Mouse (Mus musculus) left cerebral cortex, postnatal 10 days (tissue): ENCODE data around the gene Tom1l2. TPM values are rescaled to one million over a fixed set of nuclear protein-coding genes. Genes with fewer than 3 reads are reported as not detected.

Experiments
- DNase-seq, 2 experiments: peaks; one replicate each; pipeline ENCODE4 v3.0.0; 2021 to 2022; ENCODE audit warnings: low spot score in 2 of 2, mixed read lengths in 1 of 2; ENCODE audit errors: extremely low spot score in 1 of 2
- intact Hi-C: fragments of 180-260 bp; cut with DNase I; formaldehyde crosslinking; loops from one replicate; pipeline ENCODE4 v1.15.1; 2025
- total RNA-seq, 2 experiments: library from RNA; stranded (reverse); gene quantifications; 2 replicates each; pipeline ENCODE4 v1.2.3; 2021

The Tom1l2 gene
- total RNA-seq, 2 experiments from 2014 or later, result 132 to 133 TPM

DNA sequence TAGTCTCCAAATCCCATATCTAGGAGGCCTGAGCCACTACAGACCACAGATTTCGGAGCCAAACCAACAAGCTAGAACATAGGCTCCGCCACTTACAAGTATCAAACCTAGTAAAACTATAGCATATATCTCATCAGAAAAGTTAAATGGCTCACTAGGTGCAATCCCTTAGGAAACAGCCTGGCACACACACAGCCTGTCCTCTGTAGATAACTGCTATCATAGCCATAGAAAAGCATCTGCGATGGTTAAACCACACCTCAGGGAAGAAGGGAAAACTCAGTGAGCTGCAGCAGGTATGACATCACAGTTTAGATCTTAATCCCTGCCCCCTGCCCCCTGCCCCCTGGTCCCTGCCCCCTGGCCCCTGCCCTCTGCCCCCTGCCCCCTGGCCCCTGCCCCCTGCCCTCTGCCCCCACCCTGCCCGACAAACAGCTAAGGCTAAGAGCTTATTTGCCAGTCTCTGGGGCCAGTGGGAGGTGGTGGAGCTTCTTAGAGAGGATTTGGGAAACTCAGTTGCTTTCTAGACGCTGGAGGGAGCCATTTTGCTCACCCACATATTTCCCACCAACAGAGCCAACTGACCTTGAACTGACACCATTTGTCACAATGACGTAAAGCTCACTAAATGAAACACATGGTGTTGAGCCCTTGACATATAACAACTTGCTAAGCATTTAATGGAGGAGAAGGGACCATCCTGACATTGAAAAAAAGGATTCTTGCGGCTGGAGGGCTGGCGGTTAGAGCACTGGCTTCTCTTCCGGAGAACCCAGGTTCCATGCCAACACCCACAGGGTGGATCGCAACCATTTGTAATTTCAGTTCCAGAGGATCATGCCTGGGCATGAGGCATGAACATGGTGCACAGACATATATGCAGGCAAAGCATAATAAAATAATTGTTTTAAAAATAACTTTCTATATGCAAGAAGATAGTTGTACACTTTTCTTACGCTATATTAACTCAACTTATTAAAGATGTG, 72.0 kb downstream of the Tom1l2 start:
- DNase-seq, result no peak
- intact Hi-C loops, result no loop called here

DNA sequence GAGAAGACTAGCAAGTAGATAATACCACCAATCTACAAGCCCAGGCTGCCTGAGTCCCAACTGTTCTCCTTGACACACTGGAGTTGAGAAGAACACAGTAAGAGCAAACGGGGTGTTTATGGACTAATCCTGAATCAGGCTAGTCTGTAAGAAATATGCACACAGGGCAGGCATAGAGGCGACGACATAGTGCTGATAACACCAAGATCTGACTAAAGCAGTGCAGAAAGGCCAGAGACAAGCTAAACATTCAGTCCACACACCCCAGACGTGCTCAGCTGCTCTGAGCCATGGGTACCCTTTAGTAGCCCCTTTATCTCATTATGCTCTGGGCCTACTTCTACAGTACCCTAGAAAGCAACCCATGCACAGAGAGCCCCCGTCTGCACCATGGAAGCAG, 73.2 kb downstream of the Tom1l2 start:
- no peak for DNase-seq
- intact Hi-C loops, result no loop called here

DNA sequence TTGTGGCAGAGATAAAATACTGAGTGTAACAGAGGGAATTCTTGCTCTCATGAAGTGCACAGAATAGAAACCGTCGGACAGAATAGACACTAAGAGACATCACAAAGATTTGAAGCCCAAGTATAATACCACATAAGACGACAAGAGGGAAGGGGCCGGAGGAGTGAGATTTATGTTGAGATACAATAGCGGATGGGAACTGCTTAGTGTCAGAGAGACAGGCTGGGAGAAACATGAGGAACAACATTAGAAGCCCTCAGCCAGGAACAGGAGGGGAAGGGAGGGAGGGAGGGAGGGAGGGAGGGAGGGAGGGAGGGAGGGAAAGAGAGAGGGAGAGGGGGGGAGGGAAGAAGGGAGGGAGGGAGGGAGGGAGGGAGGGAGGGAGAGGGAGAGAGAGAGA, 74.9 kb downstream of the Tom1l2 start:
- no peak for DNase-seq
- intact Hi-C loops, result no loop called here

DNA sequence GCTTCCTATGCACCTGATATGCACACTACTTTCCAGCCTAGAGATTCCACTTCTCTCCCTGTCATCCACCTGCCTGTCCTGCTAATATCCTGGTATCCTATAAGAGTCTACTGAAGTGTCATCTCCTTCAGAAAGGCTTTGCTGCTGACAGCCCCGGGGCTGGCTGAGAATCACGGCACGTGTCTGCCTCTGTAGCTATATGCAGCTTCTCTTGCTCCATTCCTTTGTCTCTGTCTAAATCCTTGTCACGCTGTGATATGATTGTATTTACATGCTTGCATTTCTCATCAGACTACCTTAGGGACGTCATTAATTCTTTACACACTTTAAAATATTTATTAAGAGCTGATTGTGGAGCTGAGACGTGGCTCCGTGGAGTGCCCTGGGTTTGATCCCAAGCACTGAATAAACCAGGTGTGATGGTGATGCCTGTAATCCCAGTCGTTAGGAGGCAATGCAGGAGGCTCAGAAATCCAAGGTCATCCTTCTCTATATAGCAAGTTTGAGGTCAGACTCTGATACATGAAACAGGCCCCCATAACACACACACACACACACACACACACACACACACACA, 75.5 kb downstream of the Tom1l2 start:
- no peak for DNase-seq
- intact Hi-C loops, result no loop called here

DNA sequence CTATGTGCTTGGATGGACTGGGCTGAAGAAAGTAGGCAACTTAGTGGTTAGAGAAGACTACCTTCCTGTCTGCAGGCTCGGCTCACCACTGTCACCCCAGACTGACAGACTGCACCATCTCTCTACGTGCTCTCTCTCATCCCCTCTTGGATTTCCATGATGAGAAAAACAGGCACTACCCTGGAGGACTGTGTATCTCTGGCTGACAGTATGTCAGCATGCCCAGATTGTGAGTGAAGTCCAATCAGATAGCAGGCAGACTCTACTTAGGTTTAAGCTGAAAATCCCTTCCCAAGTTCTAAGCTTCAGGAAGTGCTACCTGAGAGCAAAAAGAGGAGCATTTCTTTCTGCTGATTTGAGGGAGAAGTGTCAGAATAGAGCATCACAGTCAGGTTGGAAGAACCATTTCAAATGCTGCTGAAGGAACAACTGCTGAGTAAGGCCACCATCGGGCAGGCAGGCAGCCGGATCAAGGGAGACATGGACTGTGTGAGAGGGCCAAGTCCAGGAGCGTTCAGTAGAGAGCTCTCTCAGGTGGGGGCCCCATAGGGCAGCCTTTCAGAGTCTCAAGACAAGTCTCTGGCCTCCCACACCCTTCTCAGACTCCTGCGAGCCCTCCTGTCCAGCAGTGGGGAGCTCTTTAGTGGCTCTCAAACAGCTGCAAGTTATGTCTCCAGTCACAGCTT, 76.2 kb downstream of the Tom1l2 start:
- no peak for DNase-seq
- intact Hi-C loops, result no loop called here

DNA sequence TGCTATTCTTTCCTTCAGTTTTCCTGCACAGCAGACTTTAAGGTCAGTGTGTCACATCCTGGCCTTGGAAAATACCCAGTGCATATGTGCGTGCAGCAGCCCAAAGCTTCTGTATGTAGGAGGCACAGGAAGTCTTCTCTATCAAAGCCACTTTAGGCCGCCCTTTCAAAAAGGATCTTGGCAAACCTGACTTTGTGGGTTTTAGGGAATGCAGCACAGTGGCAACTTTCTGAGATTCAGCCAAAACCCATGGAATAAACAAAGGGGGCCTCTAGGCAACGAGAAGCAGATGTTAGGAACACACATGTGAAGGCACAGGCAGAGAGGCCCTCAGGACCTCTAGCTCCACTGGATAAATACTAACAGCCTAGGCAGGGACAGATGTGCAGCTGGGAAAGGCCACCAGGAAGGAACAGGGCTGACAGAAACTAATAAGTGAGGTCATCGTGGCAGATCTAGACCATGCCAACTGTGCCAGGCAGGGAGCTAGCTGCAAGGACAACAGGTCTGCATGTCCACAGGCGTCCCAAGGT, 79.4 kb downstream of the Tom1l2 start:
- peak in 1 of 2 experiments; percentile 28 for DNase-seq
- intact Hi-C loops, result no loop called here

DNA sequence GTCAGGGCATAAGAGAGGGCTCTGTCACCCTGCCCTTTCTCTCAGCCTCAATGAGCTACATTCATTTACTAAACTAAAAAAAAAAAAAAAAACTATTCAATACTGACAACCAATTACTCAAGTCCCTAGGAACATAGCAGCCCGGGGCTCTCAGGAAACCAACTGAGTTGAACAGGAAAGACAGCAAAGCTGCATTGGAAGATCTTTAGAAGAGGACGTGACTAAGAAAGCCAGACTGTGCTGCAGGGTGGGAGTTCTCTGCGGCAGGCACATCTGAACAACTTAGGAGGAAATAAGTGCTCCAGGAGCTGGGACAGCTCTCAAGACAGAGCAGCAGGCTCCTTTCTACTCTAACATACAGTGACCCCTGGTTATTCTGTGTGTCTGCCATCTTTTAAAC, 84.1 kb downstream of the Tom1l2 start:
- intact Hi-C loops, result no loop called here
- no peak for DNase-seq

DNA sequence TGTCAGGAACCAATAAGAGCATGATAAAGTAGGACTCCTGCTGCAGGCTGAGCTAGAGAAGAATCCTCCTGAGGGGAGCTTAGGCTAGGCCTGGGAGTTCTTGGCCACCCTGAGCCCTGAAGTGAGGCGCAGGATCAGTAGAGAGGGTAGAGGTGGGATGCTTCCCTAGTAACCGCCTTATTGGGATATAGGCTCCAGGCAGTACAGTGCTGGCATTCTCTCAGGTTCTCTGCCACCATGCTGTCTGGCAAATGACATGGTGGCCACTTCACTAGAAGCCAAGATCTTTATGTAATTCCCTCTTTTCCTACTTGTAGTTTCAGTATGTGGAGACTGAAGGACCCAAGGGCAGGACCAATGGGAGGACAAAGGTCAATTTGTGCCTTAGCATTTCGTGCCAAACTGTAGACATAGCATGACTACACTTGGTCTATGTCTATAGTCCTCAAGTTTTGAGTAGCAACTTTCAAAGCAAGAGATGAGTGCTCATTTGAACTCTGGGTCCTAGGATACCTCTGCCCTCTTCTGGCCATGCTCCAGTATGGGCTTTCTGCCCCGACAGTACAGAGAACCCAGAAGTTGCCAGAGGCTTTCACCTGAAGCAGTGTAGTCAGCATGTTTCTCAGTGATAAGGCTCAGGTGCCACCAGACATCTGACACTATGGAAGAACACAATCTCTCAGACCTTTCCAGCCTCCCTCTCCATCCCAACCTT, 87.3 kb downstream of the Tom1l2 start:
- intact Hi-C loops, result no loop called here
- DNase-seq, result no peak

DNA sequence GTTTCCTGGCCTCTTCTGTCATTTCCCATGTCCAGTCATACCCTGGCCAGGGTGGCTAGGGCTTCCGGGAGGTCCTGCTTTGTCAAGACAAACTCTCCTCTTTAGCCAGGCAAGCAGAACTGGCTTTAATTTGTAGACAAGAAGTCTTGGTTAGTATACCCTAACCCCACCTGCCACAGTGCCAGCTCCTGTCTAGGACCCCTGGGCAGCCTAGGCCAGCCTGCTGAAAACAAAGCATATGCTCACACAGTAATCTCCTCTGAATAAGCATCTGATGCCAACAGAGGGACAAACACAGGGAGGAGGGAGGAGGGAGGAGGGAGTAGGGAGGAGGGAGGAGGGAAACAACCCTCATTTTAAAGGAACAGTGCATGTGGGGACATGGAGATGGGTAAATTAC, 88.1 kb downstream of the Tom1l2 start:
- DNase-seq, result no peak
- intact Hi-C loops, result no loop called here

DNA sequence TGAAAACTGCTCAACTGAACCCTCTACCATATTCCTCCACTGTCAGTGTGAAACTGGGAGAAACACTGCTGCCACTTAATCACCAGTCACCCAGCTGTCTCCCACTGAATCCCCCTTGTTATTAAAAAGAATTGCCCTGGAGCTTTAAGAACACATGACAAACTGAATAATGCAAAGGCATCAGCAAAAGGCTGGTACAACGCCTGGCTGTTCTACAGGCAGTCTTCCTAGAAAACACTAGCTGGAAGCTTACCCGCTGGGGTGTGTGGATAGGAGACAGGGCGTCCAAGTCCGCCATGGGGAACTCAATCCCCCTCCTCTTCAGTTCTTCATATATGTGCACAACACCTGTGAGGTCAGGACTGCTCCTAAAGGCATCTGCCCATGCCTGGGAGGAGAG, 90.3 kb downstream of the Tom1l2 start:
- intact Hi-C loops, result no loop called here
- no peak for DNase-seq

DNA sequence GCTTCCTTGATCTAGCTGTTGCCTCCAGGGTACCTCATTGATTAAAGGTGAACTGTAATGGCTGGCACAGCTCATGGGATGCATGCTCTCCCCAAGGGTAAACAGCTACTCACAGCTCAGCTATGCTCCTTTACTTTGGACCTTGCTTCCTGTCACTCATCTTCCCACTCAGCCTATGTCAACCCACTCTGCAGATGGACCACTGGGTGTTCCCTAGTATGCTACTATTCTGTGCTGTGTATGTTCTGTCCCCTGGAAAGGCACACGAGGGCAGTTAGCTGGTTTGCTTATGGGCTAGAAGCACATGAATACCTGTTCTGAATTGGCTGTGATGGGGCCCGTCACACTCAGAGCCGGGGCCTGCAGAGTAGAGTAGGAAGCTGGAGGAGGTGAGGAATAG, 92.0 kb downstream of the Tom1l2 start:
- no peak for DNase-seq
- intact Hi-C loops, result no loop called here

DNA sequence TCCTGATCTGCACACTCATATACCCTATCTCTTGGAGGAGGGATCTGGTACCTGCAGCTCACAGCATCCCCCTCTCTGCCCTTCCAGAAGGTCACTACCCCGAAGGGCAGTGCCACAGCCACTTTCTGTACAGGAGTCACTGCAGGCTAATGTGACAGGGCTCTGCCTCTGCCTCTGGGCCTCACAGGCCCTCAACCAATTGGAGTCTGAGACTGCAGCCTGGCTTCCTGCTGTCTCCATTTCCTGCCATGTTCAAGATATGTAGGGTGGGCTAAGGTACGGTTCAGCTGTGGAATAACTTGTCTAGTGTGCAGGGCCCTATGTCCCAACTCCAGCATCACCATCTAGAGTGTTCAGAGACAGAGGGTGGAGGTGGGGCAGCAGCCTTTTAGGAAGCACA, 95.0 kb downstream of the Tom1l2 start:
- intact Hi-C loops, result no loop called here
- no peak for DNase-seq

DNA sequence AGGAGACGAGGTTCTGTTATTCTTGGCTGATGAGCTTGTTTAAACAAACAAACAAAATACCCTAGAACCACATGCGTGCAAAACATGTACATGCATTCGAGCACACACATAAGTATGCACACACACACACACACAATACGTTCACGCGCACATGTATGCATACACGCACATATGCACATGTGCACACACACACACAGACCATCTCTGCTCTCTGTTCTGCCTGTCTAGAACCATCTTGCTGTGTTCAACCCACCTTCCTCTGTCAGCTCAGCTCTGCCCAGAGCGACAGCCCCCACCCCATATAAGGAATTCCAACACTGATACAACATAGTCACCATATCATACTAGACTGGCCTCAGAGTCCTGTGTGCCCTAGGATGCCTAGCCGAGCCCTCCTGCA, 96.0 kb downstream of the Tom1l2 start:
- DNase-seq, result no peak
- intact Hi-C loops, result no loop called here

DNA sequence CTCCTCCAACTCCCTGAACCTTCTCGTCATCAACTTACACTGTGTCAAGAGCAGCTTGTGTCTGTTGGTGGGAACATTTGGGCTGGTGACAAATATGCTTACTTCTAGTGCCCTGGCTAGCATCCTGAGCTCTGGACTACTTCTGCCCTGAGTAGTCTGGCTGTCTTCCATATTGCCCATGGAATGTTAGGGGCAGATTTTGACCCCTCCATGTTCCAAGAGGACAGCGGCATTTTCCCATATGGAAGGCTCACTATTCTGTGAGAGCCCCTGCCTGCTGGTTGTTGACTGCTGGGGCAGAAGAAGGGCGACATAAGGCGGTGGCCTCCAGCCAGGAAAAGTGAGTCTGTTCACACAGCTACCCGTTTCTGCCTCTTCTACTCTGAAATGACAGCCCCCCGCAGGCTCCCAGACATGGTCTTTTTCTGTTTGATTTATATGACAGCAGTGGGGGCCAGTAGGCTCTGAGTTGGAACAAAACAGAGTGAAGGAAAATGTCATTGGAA, 96.5 kb downstream of the Tom1l2 start:
- peak; percentile 57 to 59 for DNase-seq
- intact Hi-C loops, result no loop called here

DNA sequence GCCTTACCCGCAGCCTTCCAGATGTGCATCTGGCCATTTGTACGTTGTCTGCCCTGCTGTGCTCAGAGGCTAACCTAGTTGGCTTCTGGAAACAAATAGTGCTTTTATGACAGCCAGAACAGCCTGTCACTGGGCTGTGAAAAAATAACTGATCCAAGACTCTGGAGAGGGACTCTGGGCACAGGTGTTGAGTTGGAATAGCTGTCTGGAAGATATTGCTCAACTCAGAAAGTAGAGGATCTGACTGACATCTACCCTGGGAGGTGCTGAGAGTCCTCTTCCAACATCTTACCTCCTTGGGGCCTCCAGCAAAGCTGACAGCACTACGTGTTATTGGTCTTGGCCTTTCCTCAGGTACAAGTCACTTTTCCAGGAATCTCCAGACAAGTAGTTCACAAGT, 97.1 kb downstream of the Tom1l2 start:
- no peak for DNase-seq
- intact Hi-C loops, result no loop called here

DNA sequence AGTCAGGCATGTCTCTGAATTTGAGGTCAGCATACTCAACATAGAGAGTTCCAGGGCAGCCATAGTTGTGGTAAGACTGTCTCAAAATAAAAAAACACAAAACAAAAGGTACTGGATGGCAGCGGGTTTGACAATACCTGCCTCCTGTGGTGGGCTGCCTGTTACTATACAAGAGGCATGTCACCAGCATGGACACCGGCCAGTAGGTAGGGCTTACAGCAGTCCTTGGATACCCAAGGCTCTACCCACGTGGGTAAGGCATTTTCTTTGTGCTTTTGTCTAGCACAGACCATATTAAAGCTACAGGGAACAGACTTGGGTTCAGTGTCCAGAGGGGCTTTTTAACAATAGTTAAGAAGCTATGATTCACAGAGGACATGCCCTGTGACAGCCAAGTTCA, 97.5 kb downstream of the Tom1l2 start:
- DNase-seq, result no peak
- intact Hi-C loops, result no loop called here

DNA sequence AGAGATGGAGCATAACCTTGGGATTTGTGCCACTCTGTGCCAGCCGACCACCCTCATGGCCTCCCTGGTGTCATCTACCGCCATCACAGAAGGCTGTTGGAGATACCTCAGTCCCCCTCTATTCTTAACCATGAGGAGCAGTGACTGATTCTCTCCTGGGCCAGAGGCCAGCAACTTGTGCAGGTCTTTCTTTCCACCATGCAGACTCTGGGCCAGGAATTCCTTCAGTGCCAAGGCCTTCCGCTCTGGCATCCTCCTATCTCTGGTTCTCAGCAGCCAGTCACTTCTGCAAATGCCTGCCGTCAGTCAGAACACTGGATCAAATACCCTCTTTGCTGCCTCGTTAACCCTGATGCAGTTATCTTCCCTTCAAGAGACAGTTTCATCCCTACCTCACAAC, 98.4 kb downstream of the Tom1l2 start:
- intact Hi-C loops, result loop anchor here (5.0 kb wide), 1 partner anchor 33 kb away; no protein-coding TSS in a partner anchor
- DNase-seq, result no peak

DNA sequence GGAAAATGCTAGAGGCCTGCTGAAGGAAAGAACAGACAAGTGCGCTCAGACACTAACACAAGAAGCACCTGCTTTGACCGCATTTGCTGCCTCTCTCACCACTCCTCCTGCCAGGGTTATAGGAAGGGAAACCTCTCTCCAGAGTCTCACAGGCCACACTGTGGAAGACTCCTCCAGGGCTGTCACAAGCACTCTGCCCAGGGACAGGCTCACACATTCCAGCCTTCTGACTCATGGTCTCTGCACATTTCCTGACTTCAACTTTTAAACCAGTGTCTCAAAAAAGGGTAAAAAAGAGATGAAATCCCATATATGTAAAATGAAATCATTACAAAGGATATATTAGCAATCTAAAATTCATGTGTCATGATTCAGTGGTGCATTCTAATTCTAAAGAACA, 99.2 kb downstream of the Tom1l2 start:
- intact Hi-C loops, result loop anchor here (5.0 kb wide), 1 partner anchor 34 kb away; no protein-coding TSS in a partner anchor
- DNase-seq, result no peak
